Mouse (Mus musculus): ENCODE results near the gene Itpk1. TPM values are rescaled to one million over a fixed set of nuclear protein-coding genes. Genes with fewer than 3 reads are reported as not detected.
A peak's percentile ranks its signal among the peaks of the same experiment; 100 is the strongest.

Gene Itpk1
- polyA plus RNA-seq, 1 experiment: 32.3 TPM

GRCm38 (mm10) chr12:102701691-102702207 lies 3.0 kb downstream of the Itpk1 start:
- no peak for DNase-seq (ENCODE audit: low read depth)
- TF ChIP-seq CTCF (IDR thresholded peaks at IDR 0.05; ENCODE audit: borderline replicate concordance, extremely low read depth, insufficient read depth, insufficient read length) (no peak), POLR2A (IDR thresholded peaks at IDR 0.05; ENCODE audit: borderline replicate concordance, extremely low read depth, insufficient read depth, insufficient read length, poor library complexity, severe bottlenecking) (no peak)

- DNase-seq (ENCODE audit: low read depth): peak; percentile 53
- TF ChIP-seq CTCF (IDR thresholded peaks at IDR 0.05; ENCODE audit: borderline replicate concordance, extremely low read depth, insufficient read depth, insufficient read length) (no peak), POLR2A (IDR thresholded peaks at IDR 0.05; ENCODE audit: borderline replicate concordance, extremely low read depth, insufficient read depth, insufficient read length, poor library complexity, severe bottlenecking) (no peak)
These were observed 4.3 kb downstream of the Itpk1 start for GRCm38 (mm10) chr12:102700453-102700852.

GRCm38 (mm10) chr12:102699156-102699555 lies 5.6 kb downstream of the Itpk1 start:
- no peak for TF ChIP-seq POLR2A (IDR thresholded peaks at IDR 0.05; ENCODE audit: borderline replicate concordance, extremely low read depth, insufficient read depth, insufficient read length, poor library complexity, severe bottlenecking)
- no peak for TF ChIP-seq CTCF (IDR thresholded peaks at IDR 0.05; ENCODE audit: borderline replicate concordance, extremely low read depth, insufficient read depth, insufficient read length)
- no peak for DNase-seq (ENCODE audit: low read depth)

- TF ChIP-seq POLR2A (IDR thresholded peaks at IDR 0.05; ENCODE audit: borderline replicate concordance, extremely low read depth, insufficient read depth, insufficient read length, poor library complexity, severe bottlenecking) (no peak), CTCF (IDR thresholded peaks at IDR 0.05; ENCODE audit: borderline replicate concordance, extremely low read depth, insufficient read depth, insufficient read length) (no peak)
- DNase-seq (ENCODE audit: low read depth): peak; percentile 76
These were observed 6.5 kb downstream of the Itpk1 start for GRCm38 (mm10) chr12:102698089-102698684.

- DNase-seq (ENCODE audit: low read depth): no peak
- TF ChIP-seq CTCF (IDR thresholded peaks at IDR 0.05; ENCODE audit: borderline replicate concordance, extremely low read depth, insufficient read depth, insufficient read length): no peak
- no peak for TF ChIP-seq POLR2A (IDR thresholded peaks at IDR 0.05; ENCODE audit: borderline replicate concordance, extremely low read depth, insufficient read depth, insufficient read length, poor library complexity, severe bottlenecking)
These were observed 7.3 kb downstream of the Itpk1 start for GRCm38 (mm10) chr12:102697381-102697780.

GRCm38 (mm10) chr12:102696635-102697354 lies 7.9 kb downstream of the Itpk1 start:
- TF ChIP-seq POLR2A (IDR thresholded peaks at IDR 0.05; ENCODE audit: borderline replicate concordance, extremely low read depth, insufficient read depth, insufficient read length, poor library complexity, severe bottlenecking): no peak
- TF ChIP-seq CTCF (IDR thresholded peaks at IDR 0.05; ENCODE audit: borderline replicate concordance, extremely low read depth, insufficient read depth, insufficient read length): no peak
- no peak for DNase-seq (ENCODE audit: low read depth)

- no peak for DNase-seq (ENCODE audit: low read depth)
- TF ChIP-seq CTCF (IDR thresholded peaks at IDR 0.05; ENCODE audit: borderline replicate concordance, extremely low read depth, insufficient read depth, insufficient read length) (no peak), POLR2A (IDR thresholded peaks at IDR 0.05; ENCODE audit: borderline replicate concordance, extremely low read depth, insufficient read depth, insufficient read length, poor library complexity, severe bottlenecking) (no peak)
These were observed 9.1 kb downstream of the Itpk1 start for GRCm38 (mm10) chr12:102695369-102696239.

- no peak for TF ChIP-seq POLR2A (IDR thresholded peaks at IDR 0.05; ENCODE audit: borderline replicate concordance, extremely low read depth, insufficient read depth, insufficient read length, poor library complexity, severe bottlenecking)
- TF ChIP-seq CTCF (IDR thresholded peaks at IDR 0.05; ENCODE audit: borderline replicate concordance, extremely low read depth, insufficient read depth, insufficient read length): no peak
- no peak for DNase-seq (ENCODE audit: low read depth)
These were observed 13.0 kb downstream of the Itpk1 start for GRCm38 (mm10) chr12:102691761-102692160.

GRCm38 (mm10) chr12:102691180-102691579 lies 13.6 kb downstream of the Itpk1 start:
- no peak for DNase-seq (ENCODE audit: low read depth)
- TF ChIP-seq POLR2A (IDR thresholded peaks at IDR 0.05; ENCODE audit: borderline replicate concordance, extremely low read depth, insufficient read depth, insufficient read length, poor library complexity, severe bottlenecking) (no peak), CTCF (IDR thresholded peaks at IDR 0.05; ENCODE audit: borderline replicate concordance, extremely low read depth, insufficient read depth, insufficient read length) (no peak)

GRCm38 (mm10) chr12:102689773-102690563 lies 14.8 kb downstream of the Itpk1 start:
- DNase-seq (ENCODE audit: low read depth): no peak
- TF ChIP-seq CTCF (IDR thresholded peaks at IDR 0.05; ENCODE audit: borderline replicate concordance, extremely low read depth, insufficient read depth, insufficient read length): no peak
- no peak for TF ChIP-seq POLR2A (IDR thresholded peaks at IDR 0.05; ENCODE audit: borderline replicate concordance, extremely low read depth, insufficient read depth, insufficient read length, poor library complexity, severe bottlenecking)
